Mouse (Mus musculus) forebrain, embryonic 14.5 days (tissue): Measurements from ENCODE around the gene Zfp30. TPM values are rescaled to one million over a fixed set of nuclear protein-coding genes. Genes with fewer than 3 reads are reported as not detected.

Experiments used
- microRNA counts: library from miRNA; unstranded; fragments of <30 nt; microRNA quantifications from one replicate; lab custom pipeline; 2016
- microRNA-seq: library from miRNA; unstranded; fragments of <30 nt; microRNA quantifications from one replicate; pipeline ENCODE4, GENCODE M21; 2016
- polyA plus RNA-seq: library from polyadenylated mRNA; unstranded; fragments of >200 nt; fragmentation: Nextera tagmentation; extraction: Ambion mirVana; gene quantifications from 2 replicates; pipeline ENCODE4 v1.2.1, GENCODE M21; 2014

The Zfp30 gene
- polyA plus RNA-seq, 1 experiment from 2014 or later: 15.8 TPM

MicroRNA genes within 50 kb of the gene (microRNA counts, 519-probe panel; counts per million panel counts)
- microRNA mmu-miR-1964 (lab: Ali Mortazavi, UCI): not detected

Small RNA genes within 50 kb of the gene (microRNA-seq; reads per million reads assigned to microRNA genes)
- 1.9 reads per million, percentile 8 among the genes with 10 or more reads in this experiment for gene Mir1964

Other genes starting within 250 kb of the Zfp30 start
- 0.17 and 0.20 TPM in 2 replicates for gene Catsperg2, start 57.0 kb upstream of the Zfp30 start, polyA plus RNA-seq
- gene Zfp84, start 15.4 kb upstream of the Zfp30 start, polyA plus RNA-seq: 18.3 and 23.9 TPM in 2 replicates
- gene Zfp790, start 32.1 kb downstream of the Zfp30 start, polyA plus RNA-seq: 23.0 and 34.3 TPM in 2 replicates
- 15.7 and 17.1 TPM in 2 replicates for gene Zfp940, start 69.7 kb downstream of the Zfp30 start, polyA plus RNA-seq
- 16.5 and 21.6 TPM in 2 replicates for gene Zfp420, start 76.0 kb downstream of the Zfp30 start, polyA plus RNA-seq
- 19.2 and 20.5 TPM in 2 replicates for gene Zfp27, start 122.6 kb downstream of the Zfp30 start, polyA plus RNA-seq
- gene Zfp383, start 124.2 kb downstream of the Zfp30 start, polyA plus RNA-seq: 9.9 and 10.5 TPM in 2 replicates
- gene Zfp74, start 170.1 kb downstream of the Zfp30 start, polyA plus RNA-seq: 9.2 and 15.7 TPM in 2 replicates
- 2.9 and 4.3 TPM in 2 replicates for gene Zfp568, start 200.0 kb downstream of the Zfp30 start, polyA plus RNA-seq